Mouse (Mus musculus) lung, adult 2 months (tissue): ENCODE measurements around the gene Hipk4.

Experiments used
- CTCF ChIP-seq: fragments of 200-500 bp; IDR thresholded peaks from 2 replicates; pipeline ENCODE4 v1.5.1; 2011; ENCODE audit warnings: mild to moderate bottlenecking, low read length, control low read depth; ENCODE audit not compliant: insufficient read depth
- POLR2A ChIP-seq: fragments of 200-500 bp; IDR thresholded peaks from 2 replicates; pipeline ENCODE4 v1.6.1; 2011; ENCODE audit warnings: low read depth, mild to moderate bottlenecking, control low read depth, low read length, borderline replicate concordance; ENCODE audit errors: extremely low read depth

- TF ChIP-seq CTCF = no peak
- TF ChIP-seq POLR2A = no peak
These were observed 13.6 kb downstream of the Hipk4 start for GRCm38 (mm10) chr7:27536618-27537017.
